ENCODE assay signal across 8 mouse cellular contexts in the genomic region with DNA sequence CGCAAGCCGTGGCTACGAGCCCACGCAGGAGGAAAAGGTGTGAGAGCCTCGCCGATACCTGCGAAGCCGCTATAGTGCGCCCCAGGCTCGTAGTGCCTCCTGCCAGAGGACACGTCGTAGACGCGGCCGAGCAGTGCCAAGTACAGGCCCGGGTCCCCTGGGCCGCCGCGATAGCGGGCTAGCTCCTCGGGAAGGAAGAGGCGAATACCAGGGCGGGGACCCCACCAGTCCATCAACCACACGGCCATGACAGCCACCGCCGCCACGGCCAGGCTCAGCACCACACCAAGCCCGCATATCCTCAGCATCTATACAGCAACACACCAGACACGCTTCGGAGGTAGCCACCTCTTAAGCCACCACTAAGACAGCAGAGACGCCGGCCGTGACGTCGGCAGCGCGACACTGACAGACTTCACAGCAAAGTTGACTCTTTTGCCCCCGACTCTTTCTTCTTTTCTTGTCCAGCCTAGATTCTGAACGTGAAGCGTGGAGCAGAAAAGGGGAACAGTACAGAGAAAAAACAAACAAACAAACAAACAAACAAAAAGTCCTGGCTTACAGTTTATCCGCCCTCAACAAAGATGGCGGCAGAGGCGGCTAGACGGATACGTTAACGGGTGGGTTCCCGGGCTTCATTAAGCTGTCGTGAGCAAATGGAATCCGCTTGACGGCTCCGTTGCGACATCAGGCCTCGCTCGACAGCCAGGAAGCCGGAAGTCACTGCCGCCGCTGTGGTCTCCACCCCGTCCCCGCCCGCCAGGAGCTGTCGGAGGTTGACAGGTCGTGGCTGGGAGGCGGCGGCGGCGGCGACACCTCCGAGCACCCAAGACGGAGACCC. TPM values are rescaled to one million over a fixed set of nuclear protein-coding genes. Genes with fewer than 3 reads are reported as not detected.
DNase-seq lines count a peak whose midpoint lies in the region; ATAC-seq lines count a peak whose summit lies in the region.

A gene (minus strand): TSS at position 688 of the 841 bp plus-strand sequence.
A gene (plus strand): TSS at position 772 of the 841 bp plus-strand sequence.

- DNase-seq in T-cell, adult 2 months (ENCODE audit: low spot score), result peak; percentile 97
- peak; percentile 94 for DNase-seq in cerebellum, postnatal 36 days
- DNase-seq in frontal cortex, postnatal 36 days (ENCODE audit: low spot score in 2 of 2), result peak; percentile 94 to 98
- DNase-seq in left cerebral cortex, adult 11 months (ENCODE audit: low spot score), result peak; percentile 92
- peak; percentile 96 to 98 for DNase-seq in lung, postnatal 4 days
- peak; percentile 92 for DNase-seq in retina, postnatal 7 days (ENCODE audit: low read depth, low spot score)
- peak; percentile 85 for DNase-seq in urinary bladder, adult 2 months (ENCODE audit: low spot score)

- H3K4me1 ChIP-seq in hindbrain, embryonic 15.5 days (replicated peaks), result peaks cover 33% of the 10 kb centered on the region

- H3K4me3 ChIP-seq in hindbrain, embryonic 15.5 days, result peak within 1 kb of the TSS; percentile 78

- peak within 1 kb of the TSS; percentile 83 for H3K9ac ChIP-seq in hindbrain, embryonic 15.5 days

- no peaks in the 10 kb centered on the region for H3K36me3 ChIP-seq in hindbrain, embryonic 15.5 days

- H3K27ac ChIP-seq in hindbrain, embryonic 15.5 days (replicated peaks), result peak within 1 kb of the TSS; percentile 95

- H3K9me3 ChIP-seq in hindbrain, embryonic 15.5 days, result no peaks in the 10 kb centered on the region

- H3K4me2 ChIP-seq in hindbrain, embryonic 15.5 days, result peak within 1 kb of the TSS; percentile 88

- peak; percentile 95 for ATAC-seq in hindbrain, embryonic 15.5 days (ENCODE audit: low FRiP score, low read depth)

- H3K27me3 ChIP-seq in hindbrain, embryonic 15.5 days, result no peaks in the 10 kb centered on the region

- under 1% methylated on average over 68 of the region's 69 CpGs for WGBS in hindbrain, embryonic 15.5 days

RNA-seq across cellular contexts. Expression of the first gene that starts in this region (rescaled TPM):
- polyA plus RNA-seq in hindbrain, embryonic 15.5 days (2015; fragmentation: Nextera tagmentation; extraction: Ambion mirVana), result 8.5 and 9.0 TPM in 2 replicates
- polyA plus RNA-seq in urinary bladder, adult 2 months (2012; rRNA removed), result 7.6 and 9.6 TPM in 2 replicates

RNA-seq across cellular contexts. Expression of the second gene that starts in this region (rescaled TPM):
- 14.0 and 14.3 TPM in 2 replicates for polyA plus RNA-seq in hindbrain, embryonic 15.5 days (2015; fragmentation: Nextera tagmentation; extraction: Ambion mirVana)
- polyA plus RNA-seq in urinary bladder, adult 2 months (2012; rRNA removed), result 18.3 and 24.1 TPM in 2 replicates

Comparison
In these comparisons a context has a peak if more than half of its experiments do, and no peak if none do; other contexts are left out.
1. Peak in every context shown above with its lines: DNase-seq, ATAC-seq, H3K4me3 ChIP-seq and H3K27ac ChIP-seq.